Mouse (Mus musculus): ENCODE measurements at regions not wholly inside any gene's neighbourhood (a gene's known extent, or its start where the extent isn't known, plus 50 kb on each side); places are given as distances from the start of the nearest gene placed in this dataset.
A peak's percentile ranks its signal among the peaks of the same experiment; 100 is the strongest.

- Histone ChIP-seq H3K27me3 (ENCODE audit: insufficient read depth, low read length) (no peaks in the 10 kb centered on the region), H3K4me2 (replicated peaks; ENCODE audit: low read depth, low read length) (no peak overlapping the region), H3K36me3 (ENCODE audit: insufficient read depth, low read length) (no peaks in the 10 kb centered on the region), H3K4me1 (ENCODE audit: insufficient read depth, low read length) (peaks cover 5% of the 10 kb centered on the region; the same call in 1 of the 2 replicates), H3K27ac (ENCODE audit: low read length) (no peak overlapping the region), H3K9me3 (ENCODE audit: low read length) (no peaks in the 10 kb centered on the region), H3K9ac (replicated peaks; ENCODE audit: low read length) (no peak overlapping the region), H3K4me3 (ENCODE audit: low read length) (no peak overlapping the region)
- no peak for ATAC-seq (ENCODE audit: low FRiP score, low TSS enrichment)
- WGBS, result 75% methylated on average over 6 of the region's 6 CpGs
Measured at GRCm38 (mm10) chr13:101851329-101851728, 83.3 kb upstream of the Pik3r1 start.

GRCm38 (mm10) chr13:101852960-101853359 lies 84.9 kb upstream of the Pik3r1 start:
- no peak for ATAC-seq (ENCODE audit: low FRiP score, low TSS enrichment)
- WGBS, result 88% methylated on average over 5 of the region's 5 CpGs

GRCm38 (mm10) chr13:101855141-101855540 lies 87.1 kb upstream of the Pik3r1 start:
- Histone ChIP-seq H3K4me2 (replicated peaks; ENCODE audit: low read depth, low read length) (no peak overlapping the region), H3K27me3 (ENCODE audit: insufficient read depth, low read length) (no peaks in the 10 kb centered on the region), H3K36me3 (ENCODE audit: insufficient read depth, low read length) (no peaks in the 10 kb centered on the region), H3K9me3 (ENCODE audit: low read length) (no peaks in the 10 kb centered on the region), H3K27ac (ENCODE audit: low read length) (no peak overlapping the region), H3K4me3 (ENCODE audit: low read length) (no peak overlapping the region), H3K9ac (replicated peaks; ENCODE audit: low read length) (no peak overlapping the region), H3K4me1 (ENCODE audit: insufficient read depth, low read length) (no peaks in the 10 kb centered on the region)
- WGBS, result 84% methylated on average over 9 of the region's 9 CpGs
- no peak for ATAC-seq (ENCODE audit: low FRiP score, low TSS enrichment)

More at GRCm38 (mm10) chr13:101852960-101853359, 84.9 kb upstream of the Pik3r1 start:
- Histone ChIP-seq H3K27me3 (ENCODE audit: insufficient read depth, low read length) (no peaks in the 10 kb centered on the region), H3K4me3 (ENCODE audit: low read length) (no peak overlapping the region), H3K27ac (ENCODE audit: low read length) (no peak overlapping the region), H3K4me2 (replicated peaks; ENCODE audit: low read depth, low read length) (no peak overlapping the region), H3K9me3 (ENCODE audit: low read length) (no peaks in the 10 kb centered on the region), H3K36me3 (ENCODE audit: insufficient read depth, low read length) (no peaks in the 10 kb centered on the region), H3K9ac (replicated peaks; ENCODE audit: low read length) (no peak overlapping the region), H3K4me1 (ENCODE audit: insufficient read depth, low read length) (peaks cover 4% of the 10 kb centered on the region; the same call in 1 of the 2 replicates)

GRCm38 (mm10) chr13:101860704-101861103 lies 92.7 kb upstream of the Pik3r1 start:
- no peaks in the 10 kb centered on the region for H3K9me3 ChIP-seq (ENCODE audit: low read length)
- H3K4me3 ChIP-seq (ENCODE audit: low read length), result no peak overlapping the region
- no peak overlapping the region for H3K27ac ChIP-seq (ENCODE audit: low read length)
- no peak for ATAC-seq (ENCODE audit: low FRiP score, low TSS enrichment)
- H3K27me3 ChIP-seq (ENCODE audit: insufficient read depth, low read length), result no peaks in the 10 kb centered on the region
- H3K9ac ChIP-seq (replicated peaks; ENCODE audit: low read length), result no peak overlapping the region
- 92% methylated on average over 4 of the region's 4 CpGs for WGBS
- H3K4me2 ChIP-seq (replicated peaks; ENCODE audit: low read depth, low read length), result no peak overlapping the region
- H3K4me1 ChIP-seq (ENCODE audit: insufficient read depth, low read length), result no peaks in the 10 kb centered on the region
- no peaks in the 10 kb centered on the region for H3K36me3 ChIP-seq (ENCODE audit: insufficient read depth, low read length)

GRCm38 (mm10) chr13:101862011-101862410 lies 94.0 kb upstream of the Pik3r1 start:
- ATAC-seq (ENCODE audit: low FRiP score, low TSS enrichment), result no peak
- Histone ChIP-seq H3K9ac (replicated peaks; ENCODE audit: low read length) (no peak overlapping the region), H3K27ac (ENCODE audit: low read length) (no peak overlapping the region), H3K27me3 (ENCODE audit: insufficient read depth, low read length) (no peaks in the 10 kb centered on the region), H3K4me3 (ENCODE audit: low read length) (no peak overlapping the region), H3K4me2 (replicated peaks; ENCODE audit: low read depth, low read length) (no peak overlapping the region), H3K4me1 (ENCODE audit: insufficient read depth, low read length) (no peaks in the 10 kb centered on the region), H3K36me3 (ENCODE audit: insufficient read depth, low read length) (no peaks in the 10 kb centered on the region), H3K9me3 (ENCODE audit: low read length) (no peaks in the 10 kb centered on the region)
- 81% methylated on average over 13 of the region's 13 CpGs for WGBS

- Histone ChIP-seq H3K4me2 (replicated peaks; ENCODE audit: low read depth, low read length) (no peak overlapping the region), H3K4me1 (ENCODE audit: insufficient read depth, low read length) (no peaks in the 10 kb centered on the region), H3K36me3 (ENCODE audit: insufficient read depth, low read length) (no peaks in the 10 kb centered on the region), H3K9me3 (ENCODE audit: low read length) (no peaks in the 10 kb centered on the region), H3K9ac (replicated peaks; ENCODE audit: low read length) (no peak overlapping the region), H3K4me3 (ENCODE audit: low read length) (no peak overlapping the region), H3K27ac (ENCODE audit: low read length) (no peak overlapping the region), H3K27me3 (ENCODE audit: insufficient read depth, low read length) (no peaks in the 10 kb centered on the region)
- 80% methylated on average over 7 of the region's 7 CpGs for WGBS
- ATAC-seq (ENCODE audit: low FRiP score, low TSS enrichment), result no peak
Measured at GRCm38 (mm10) chr13:101863015-101863414, 95.0 kb upstream of the Pik3r1 start.

- 62% methylated on average over 2 of the region's 2 CpGs for WGBS
- H3K4me2 ChIP-seq (replicated peaks; ENCODE audit: low read depth, low read length), result no peak overlapping the region
- no peak for ATAC-seq (ENCODE audit: low FRiP score, low TSS enrichment)
Measured at GRCm38 (mm10) chr13:101863602-101864001, 95.6 kb upstream of the Pik3r1 start.

GRCm38 (mm10) chr13:101866843-101867242 lies 98.8 kb upstream of the Pik3r1 start:
- H3K9me3 ChIP-seq (ENCODE audit: low read length), result no peaks in the 10 kb centered on the region
- H3K9ac ChIP-seq (replicated peaks; ENCODE audit: low read length), result no peak overlapping the region
- no peaks in the 10 kb centered on the region for H3K4me1 ChIP-seq (ENCODE audit: insufficient read depth, low read length)
- no peak overlapping the region for H3K4me2 ChIP-seq (replicated peaks; ENCODE audit: low read depth, low read length)
- no peaks in the 10 kb centered on the region for H3K27me3 ChIP-seq (ENCODE audit: insufficient read depth, low read length)
- peak; percentile 81 for ATAC-seq (ENCODE audit: low FRiP score, low TSS enrichment)
- 9% methylated on average over 4 of the region's 4 CpGs for WGBS
- H3K36me3 ChIP-seq (ENCODE audit: insufficient read depth, low read length), result no peaks in the 10 kb centered on the region
- H3K4me3 ChIP-seq (ENCODE audit: low read length), result no peak overlapping the region
- peak overlapping the region; percentile 16; the same call in 1 of the 2 replicates for H3K27ac ChIP-seq (ENCODE audit: low read length)

More at GRCm38 (mm10) chr13:101863602-101864001, 95.6 kb upstream of the Pik3r1 start:
- Histone ChIP-seq H3K9ac (replicated peaks; ENCODE audit: low read length) (no peak overlapping the region), H3K27ac (ENCODE audit: low read length) (no peak overlapping the region), H3K4me3 (ENCODE audit: low read length) (no peak overlapping the region), H3K4me1 (ENCODE audit: insufficient read depth, low read length) (no peaks in the 10 kb centered on the region), H3K27me3 (ENCODE audit: insufficient read depth, low read length) (no peaks in the 10 kb centered on the region), H3K9me3 (ENCODE audit: low read length) (no peaks in the 10 kb centered on the region), H3K36me3 (ENCODE audit: insufficient read depth, low read length) (no peaks in the 10 kb centered on the region)

- Histone ChIP-seq H3K27me3 (ENCODE audit: insufficient read depth, low read length) (no peaks in the 10 kb centered on the region), H3K27ac (ENCODE audit: low read length) (no peak overlapping the region), H3K36me3 (ENCODE audit: insufficient read depth, low read length) (no peaks in the 10 kb centered on the region), H3K9ac (replicated peaks; ENCODE audit: low read length) (no peak overlapping the region), H3K4me3 (ENCODE audit: low read length) (no peak overlapping the region), H3K4me1 (ENCODE audit: insufficient read depth, low read length) (no peaks in the 10 kb centered on the region), H3K9me3 (ENCODE audit: low read length) (no peaks in the 10 kb centered on the region), H3K4me2 (replicated peaks; ENCODE audit: low read depth, low read length) (no peak overlapping the region)
- no peak for ATAC-seq (ENCODE audit: low FRiP score, low TSS enrichment)
- 95% methylated on average over 4 of the region's 4 CpGs for WGBS
Measured at GRCm38 (mm10) chr13:101874761-101875160, 106.7 kb upstream of the Pik3r1 start.

GRCm38 (mm10) chr13:101876069-101876468 lies 108.1 kb upstream of the Pik3r1 start:
- H3K36me3 ChIP-seq (ENCODE audit: insufficient read depth, low read length), result no peaks in the 10 kb centered on the region
- no peak overlapping the region for H3K27ac ChIP-seq (ENCODE audit: low read length)
- no peaks in the 10 kb centered on the region for H3K4me1 ChIP-seq (ENCODE audit: insufficient read depth, low read length)
- no peak overlapping the region for H3K4me2 ChIP-seq (replicated peaks; ENCODE audit: low read depth, low read length)
- WGBS, result 89% methylated on average over 2 of the region's 2 CpGs
- no peak for ATAC-seq (ENCODE audit: low FRiP score, low TSS enrichment)
- no peak overlapping the region for H3K4me3 ChIP-seq (ENCODE audit: low read length)
- no peaks in the 10 kb centered on the region for H3K27me3 ChIP-seq (ENCODE audit: insufficient read depth, low read length)
- no peaks in the 10 kb centered on the region for H3K9me3 ChIP-seq (ENCODE audit: low read length)
- H3K9ac ChIP-seq (replicated peaks; ENCODE audit: low read length), result no peak overlapping the region
